In genomic region chr4:107015971-107016511, GRCm38 (mm10) we compare ENCODE assay signal across 7 mouse cellular contexts. TPM values are rescaled to one million over a fixed set of nuclear protein-coding genes. Genes with fewer than 3 reads are reported as not detected.
DNase-seq lines count a peak whose midpoint lies in the region; ATAC-seq and TF ChIP-seq lines count a peak whose summit lies in the region.

No protein-coding gene starts in this region.

- peak; percentile 75 for DNase-seq in adrenal gland, postnatal 14 days
- DNase-seq in cerebellum, postnatal 25 days: peak; percentile 53 to 66
- DNase-seq in heart, postnatal 10 days: peak; percentile 29 to 46
- DNase-seq in kidney, postnatal 36 days: peak; percentile 69 to 84
- DNase-seq in testis, postnatal 14 days (ENCODE audit: low spot score): no peak

- intact Hi-C loops in heart, postnatal 10 days (cut with DNase I): no loop called here

- WGBS in small intestine, adult 2 months: 85% methylated on average over 13 of the region's 13 CpGs

- no peak overlapping the region for H3K4me3 ChIP-seq in small intestine, adult 2 months (ENCODE audit: low read depth, low read length)

- TF ChIP-seq CTCF in small intestine, adult 2 months (IDR thresholded peaks at IDR 0.05; ENCODE audit: extremely low read depth, insufficient read length, insufficient replicate concordance, low read depth, low read length): no peak

- peak overlapping the region; percentile 6; the same call in 1 of the 2 replicates for H3K27ac ChIP-seq in small intestine, adult 2 months (ENCODE audit: insufficient read depth, low read depth, low read length)

- H3K36me3 ChIP-seq in small intestine, adult 2 months (ENCODE audit: control insufficient read depth, insufficient read depth, low read length): no peaks in the 10 kb centered on the region

- ATAC-seq in monocyte, adult 5-6 weeks (replicated peaks; ENCODE audit: insufficient number of reproducible peaks, low FRiP score, low TSS enrichment, poor library complexity, severe bottlenecking): no peak

- TF ChIP-seq POLR2A in small intestine, adult 2 months (IDR thresholded peaks at IDR 0.05; ENCODE audit: low read depth, low read length): no peak

- no peaks in the 10 kb centered on the region for H3K27me3 ChIP-seq in small intestine, adult 2 months (ENCODE audit: control insufficient read depth, insufficient read depth, low read length)

- H3K4me1 ChIP-seq in small intestine, adult 2 months (ENCODE audit: control insufficient read depth, insufficient read depth, insufficient read length, low read length): peaks cover 34% of the 10 kb centered on the region

RNA-seq across cellular contexts. Expression of gene Mrpl37, which starts 50.6 kb away (rescaled TPM):
- 98.8 and 100 TPM in 2 replicates for total RNA-seq in adrenal gland, postnatal 14 days (2021)
- total RNA-seq in heart, postnatal 10 days (2021): 10 to 100 TPM; 84.2 to 87.3 TPM
- 27.2 and 36.5 TPM in 2 replicates for polyA plus RNA-seq in small intestine, adult 2 months (2012; rRNA removed)
- 11.1 to 25.7 TPM (median 18.3 TPM) in 3 replicates for total RNA-seq in monocyte, adult 5-6 weeks (2017)

RNA-seq across cellular contexts. Expression of gene Cyb5rl, which starts 50.7 kb away (rescaled TPM):
- 17.0 and 20.1 TPM in 2 replicates for total RNA-seq in adrenal gland, postnatal 14 days (2021)
- 10 to 100 TPM; 11.4 to 12.0 TPM for total RNA-seq in heart, postnatal 10 days (2021)
- polyA plus RNA-seq in small intestine, adult 2 months (2012; rRNA removed): 1.8 and 2.5 TPM in 2 replicates
- 0.64 to 7.9 TPM (median 1.5 TPM) in 3 replicates for total RNA-seq in monocyte, adult 5-6 weeks (2017)
